Mouse (Mus musculus) forebrain, embryonic 11.5 days (tissue): ENCODE data around the gene Syf2. TPM values are rescaled to one million over a fixed set of nuclear protein-coding genes. Genes with fewer than 3 reads are reported as not detected.

Source experiments
- ATAC-seq: fragments of 200-750 bp; cut with Nextera tagmentation; replicated peaks from 2 replicates; pipeline ENCODE4 v1.8.0; 2017; ENCODE audit warnings: moderate TSS enrichment; ENCODE audit not compliant: low FRiP score
- DNase-seq: peaks from one replicate; pipeline ENCODE4 v3.0.0-alpha.2; 2017; ENCODE audit warnings: low spot score
- H3K27ac ChIP-seq: fragments of 300-500 bp; sonication (generic); 2 replicates; pipeline ENCODE4 v1.5.1; 2014; ENCODE audit warnings: low read depth, low read length
- H3K27me3 ChIP-seq: fragments of 300-500 bp; sonication (generic); 2 replicates; pipeline ENCODE4 v1.6.1; 2014; ENCODE audit warnings: mild to moderate bottlenecking, low read length, mixed read lengths; ENCODE audit not compliant: control insufficient read depth, insufficient read depth
- H3K36me3 ChIP-seq: fragments of 300-500 bp; sonication (generic); 2 replicates; pipeline ENCODE4 v1.6.1; 2014; ENCODE audit warnings: mild to moderate bottlenecking, low read length, moderate library complexity, mixed read lengths; ENCODE audit not compliant: control insufficient read depth, insufficient read depth
- H3K4me1 ChIP-seq: fragments of 300-500 bp; sonication (generic); replicated peaks from 2 replicates; pipeline ENCODE4 v1.6.1; 2014; ENCODE audit warnings: low read length, mixed read lengths; ENCODE audit not compliant: control insufficient read depth, insufficient read depth
- H3K4me2 ChIP-seq: fragments of 300-500 bp; sonication (generic); 2 replicates; pipeline ENCODE4 v1.6.1; 2014; ENCODE audit warnings: low read depth, mild to moderate bottlenecking, low read length, moderate library complexity, mixed read lengths; ENCODE audit not compliant: severe bottlenecking
- H3K4me3 ChIP-seq: fragments of 300-500 bp; sonication (generic); 2 replicates; pipeline ENCODE4 v1.5.1; 2014; ENCODE audit warnings: low read depth, low read length
- H3K9ac ChIP-seq: fragments of 300-500 bp; sonication (generic); 2 replicates; pipeline ENCODE4 v1.6.1; 2014; ENCODE audit warnings: low read length
- H3K9me3 ChIP-seq: fragments of 300-500 bp; sonication (generic); 2 replicates; pipeline ENCODE4 v1.6.1; 2016; ENCODE audit warnings: low read length, mixed read lengths; ENCODE audit not compliant: control insufficient read depth
- WGBS: fragments of 180-500 bp; shearing (Covaris S2); extraction: QIAGEN DNeasy Blood & Tissue Kit; methylation state at CpG from one replicate; pipeline ENCODE4 v1.1.7; 2014; 5-methylcytosine and 5-hydroxymethylcytosine counted together
- polyA plus RNA-seq: library from polyadenylated mRNA; unstranded; fragments of >200 nt; fragmentation: Nextera tagmentation; extraction: Ambion mirVana; gene quantifications from 2 replicates; pipeline ENCODE4 v1.2.1, GENCODE M21; 2014

Gene Syf2
- polyA plus RNA-seq, 1 experiment from 2014 or later, result 66.7 TPM

- no peak overlapping the region for H3K4me3 ChIP-seq
- 27% methylated on average over 3 of the region's 3 CpGs for WGBS
- H3K4me2 ChIP-seq, result no peak overlapping the region
- H3K9ac ChIP-seq, result no peak overlapping the region
- H3K27ac ChIP-seq, result no peak overlapping the region
- DNase-seq, result peak; percentile 85
- no peaks in the 10 kb centered on the region for H3K27me3 ChIP-seq
- H3K36me3 ChIP-seq, result peaks cover 4% of the 10 kb centered on the region; the same call in 1 of the 2 replicates
- no peaks in the 10 kb centered on the region; the same call in 1 of the 2 replicates for H3K9me3 ChIP-seq
- ATAC-seq, result 0 out of 2 replicates have a peak, but pooled peaks have one; percentile 37
- H3K4me1 ChIP-seq, result peaks cover 3% of the 10 kb centered on the region; the same call in 1 of the 2 replicates
These were observed 17.3 kb upstream of the Syf2 start for GRCm38 (mm10) chr4:134913413-134913812.

GRCm38 (mm10) chr4:134914122-134914863 lies 16.4 kb upstream of the Syf2 start:
- Histone ChIP-seq H3K27me3 (no peaks in the 10 kb centered on the region), H3K27ac (peak overlapping the region; percentile 72), H3K4me3 (peak overlapping the region; percentile 85), H3K36me3 (peaks cover 4% of the 10 kb centered on the region; the same call in 1 of the 2 replicates), H3K4me2 (peak overlapping the region; percentile 75), H3K9ac (peak overlapping the region; percentile 83), H3K4me1 (peaks cover 3% of the 10 kb centered on the region; the same call in 1 of the 2 replicates), H3K9me3 (no peaks in the 10 kb centered on the region; the same call in 1 of the 2 replicates)
- ATAC-seq (peak; percentile 55; the same call in 1 of the 2 replicates), DNase-seq (no peak)
- WGBS, result 2% methylated on average over 43 of the region's 43 CpGs

GRCm38 (mm10) chr4:134914864-134915209 lies 15.9 kb upstream of the Syf2 start, which contains the start of gene Tmem50a:
Tmem50a (minus strand) TSS chr4:134915024.
- Histone ChIP-seq H3K27ac (peak within 1 kb of the TSS; percentile 72), H3K4me3 (peak within 1 kb of the TSS; percentile 85), H3K27me3 (no peaks in the 10 kb centered on the region), H3K4me2 (peak within 1 kb of the TSS; percentile 75), H3K9ac (peak within 1 kb of the TSS; percentile 83), H3K4me1 (peaks cover 3% of the 10 kb centered on the region; the same call in 1 of the 2 replicates), H3K9me3 (no peaks in the 10 kb centered on the region; the same call in 1 of the 2 replicates), H3K36me3 (peaks cover 4% of the 10 kb centered on the region; the same call in 1 of the 2 replicates)
- under 1% methylated on average over 25 of the region's 25 CpGs for WGBS
- DNase-seq (peak; percentile 94), ATAC-seq (peak; percentile 88)

GRCm38 (mm10) chr4:134915223-134916050 lies 15.3 kb upstream of the Syf2 start:
- Histone ChIP-seq H3K4me3 (peak overlapping the region; percentile 85), H3K36me3 (peaks cover 4% of the 10 kb centered on the region; the same call in 1 of the 2 replicates), H3K27me3 (no peaks in the 10 kb centered on the region), H3K27ac (no peak overlapping the region), H3K9ac (no peak overlapping the region; the same call in 1 of the 2 replicates), H3K4me2 (peak overlapping the region; percentile 75), H3K4me1 (peaks cover 3% of the 10 kb centered on the region; the same call in 1 of the 2 replicates), H3K9me3 (no peaks in the 10 kb centered on the region; the same call in 1 of the 2 replicates)
- no peak for DNase-seq
- ATAC-seq, result peak; percentile 24
- WGBS, result 59% methylated on average over 14 of the region's 14 CpGs

- Histone ChIP-seq H3K4me3 (no peak overlapping the region), H3K4me2 (no peak overlapping the region), H3K9me3 (no peaks in the 10 kb centered on the region), H3K9ac (no peak overlapping the region), H3K36me3 (no peaks in the 10 kb centered on the region), H3K27me3 (no peaks in the 10 kb centered on the region), H3K4me1 (peaks cover 3% of the 10 kb centered on the region; the same call in 1 of the 2 replicates), H3K27ac (no peak overlapping the region)
- no peak for ATAC-seq
- WGBS, result 70% methylated on average over 3 of the region's 3 CpGs
- DNase-seq, result no peak
These were observed 13.5 kb upstream of the Syf2 start for GRCm38 (mm10) chr4:134917194-134917593.

- no peak overlapping the region for H3K4me3 ChIP-seq
These were observed 12.3 kb upstream of the Syf2 start for GRCm38 (mm10) chr4:134918381-134918780.

GRCm38 (mm10) chr4:134919733-134920540 lies 10.8 kb upstream of the Syf2 start:
- DNase-seq, result no peak
- no peaks in the 10 kb centered on the region for H3K9me3 ChIP-seq
- no peak overlapping the region for H3K4me2 ChIP-seq
- no peak overlapping the region for H3K9ac ChIP-seq
- H3K4me3 ChIP-seq, result no peak overlapping the region
- ATAC-seq, result no peak
- 42% methylated on average over 12 of the region's 12 CpGs for WGBS
- H3K36me3 ChIP-seq, result no peaks in the 10 kb centered on the region
- H3K27me3 ChIP-seq, result no peaks in the 10 kb centered on the region
- H3K4me1 ChIP-seq, result peaks cover 3% of the 10 kb centered on the region; the same call in 1 of the 2 replicates
- no peak overlapping the region for H3K27ac ChIP-seq

More at GRCm38 (mm10) chr4:134918381-134918780, 12.3 kb upstream of the Syf2 start:
- Histone ChIP-seq H3K4me1 (peaks cover 3% of the 10 kb centered on the region; the same call in 1 of the 2 replicates), H3K36me3 (no peaks in the 10 kb centered on the region), H3K4me2 (no peak overlapping the region), H3K9ac (no peak overlapping the region), H3K9me3 (no peaks in the 10 kb centered on the region), H3K27me3 (no peaks in the 10 kb centered on the region), H3K27ac (no peak overlapping the region)
- DNase-seq (no peak), ATAC-seq (no peak)
- WGBS, result 76% methylated on average over 7 of the region's 7 CpGs

GRCm38 (mm10) chr4:134920631-134921030 lies 10.1 kb upstream of the Syf2 start:
- H3K4me3 ChIP-seq, result no peak overlapping the region
- no peaks in the 10 kb centered on the region; the same call in 1 of the 2 replicates for H3K36me3 ChIP-seq
- H3K4me2 ChIP-seq, result no peak overlapping the region
- peaks cover 4% of the 10 kb centered on the region for H3K4me1 ChIP-seq
- H3K9ac ChIP-seq, result no peak overlapping the region
- ATAC-seq (no peak), DNase-seq (no peak)
- 94% methylated on average over 6 of the region's 6 CpGs for WGBS
- no peaks in the 10 kb centered on the region for H3K9me3 ChIP-seq
- no peak overlapping the region for H3K27ac ChIP-seq
- H3K27me3 ChIP-seq, result no peaks in the 10 kb centered on the region
